Mouse (Mus musculus): ENCODE results near the gene Timp3.

GRCm38 (mm10) chr10:86293880-86294279, 6.3 kb upstream of the Timp3 start:
- TF ChIP-seq POLR2A (IDR thresholded peaks at IDR 0.05; ENCODE audit: borderline replicate concordance, low read depth, low read length) (no peak), CTCF (IDR thresholded peaks at IDR 0.05; ENCODE audit: low read depth, low read length) (no peak)

Measured in bone marrow macrophage, adult 2 months (primary cell).